8 mouse cellular contexts compared by ENCODE assay signal in the genomic region with DNA sequence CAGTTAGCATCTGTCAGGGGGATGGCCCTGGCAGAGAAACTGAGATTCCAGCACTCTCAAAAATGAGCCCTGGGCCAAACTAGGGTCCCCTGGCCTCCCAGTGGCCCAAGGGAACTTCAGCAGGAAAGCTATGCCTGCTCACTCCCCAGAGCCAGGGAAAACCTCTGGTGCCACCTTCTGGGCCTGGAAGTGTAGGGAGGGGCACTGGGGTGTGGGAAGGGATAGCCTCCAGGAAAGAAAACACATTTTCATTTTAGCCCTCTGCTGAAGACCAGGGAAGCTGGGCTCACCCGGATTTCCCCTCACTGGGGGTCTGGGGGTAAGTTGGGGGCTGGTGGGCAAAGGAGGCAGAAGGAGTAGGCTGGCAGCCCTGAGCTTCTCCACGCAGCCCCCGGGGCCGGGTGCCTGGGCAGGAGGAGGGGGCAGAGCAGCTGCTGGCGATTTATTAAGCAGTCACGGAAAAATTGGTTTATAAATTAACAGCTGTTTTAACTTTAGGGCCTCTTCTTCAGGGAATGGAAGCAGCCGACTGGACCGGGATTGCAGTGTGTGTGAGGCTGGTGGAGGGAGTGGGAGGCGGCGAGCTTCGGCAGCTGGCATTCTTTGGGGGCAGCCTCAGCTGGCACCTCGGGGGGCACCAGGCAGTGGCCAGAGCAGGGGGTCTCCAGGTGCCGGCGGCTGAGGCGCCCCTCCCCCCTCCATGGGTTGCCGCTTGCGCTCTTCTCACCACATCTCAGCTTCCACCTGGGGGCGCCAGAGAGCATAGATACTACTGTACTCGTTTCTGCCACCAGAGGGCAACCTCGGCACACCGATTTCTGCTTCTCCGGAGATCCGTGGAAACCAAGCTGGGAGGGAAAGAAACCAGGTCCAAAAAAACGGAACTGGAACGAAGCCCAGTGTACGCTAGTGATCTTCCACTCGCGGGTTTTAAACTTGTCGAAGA. TPM values are rescaled to one million over a fixed set of nuclear protein-coding genes. Genes with fewer than 3 reads are reported as not detected.
A peak's percentile ranks its signal among the peaks of the same experiment; 100 is the strongest.
DNase-seq lines count a peak whose midpoint lies in the region; ATAC-seq lines count a peak whose summit lies in the region.

No protein-coding gene starts in this region.

- peak overlapping the region; percentile 48 for H3K4me2 ChIP-seq in hindbrain, embryonic 12.5 days (replicated peaks)

- peaks cover 35% of the 10 kb centered on the region for H3K4me1 ChIP-seq in hindbrain, embryonic 12.5 days

- peak overlapping the region; percentile 5; the same call in 1 of the 2 replicates for H3K9ac ChIP-seq in hindbrain, embryonic 12.5 days

- H3K27ac ChIP-seq in hindbrain, embryonic 12.5 days: peak overlapping the region; percentile 23; the same call in 1 of the 2 replicates

- peaks cover 91% of the 10 kb centered on the region for H3K27me3 ChIP-seq in hindbrain, embryonic 12.5 days

- H3K4me3 ChIP-seq in hindbrain, embryonic 12.5 days: peak overlapping the region; percentile 6

- 2% methylated on average over 29 of the region's 29 CpGs for WGBS in hindbrain, embryonic 12.5 days

- peak; percentile 30; the same call in 1 of the 2 replicates for ATAC-seq in hindbrain, embryonic 12.5 days (ENCODE audit: low FRiP score)

- no peaks in the 10 kb centered on the region for H3K36me3 ChIP-seq in hindbrain, embryonic 12.5 days

- no peaks in the 10 kb centered on the region for H3K9me3 ChIP-seq in hindbrain, embryonic 12.5 days (replicated peaks)

- peak; percentile 90 for DNase-seq in MN1 (ENCODE audit: low spot score)
- DNase-seq in cerebellum, adult 9-11 months: peak; percentile 94
- DNase-seq in frontal cortex, postnatal 10 days (ENCODE audit: low spot score in 2 of 2): peak; percentile 82 to 93
- peak; percentile 97 to 100 for DNase-seq in layer of hippocampus, postnatal 14 days (ENCODE audit: low spot score in 2 of 2)
- DNase-seq in lung, postnatal 10 days: peak; percentile 94
- peak; percentile 90 for DNase-seq in ovary, postnatal 36 days (ENCODE audit: low spot score)
- DNase-seq in thymus, postnatal 25 days: peak; percentile 91

RNA-seq across cellular contexts. Expression of gene Ppp1r1b, which starts 5.9 kb away (rescaled TPM):
- 0.37 and 0.52 TPM in 2 replicates for polyA plus RNA-seq in hindbrain, embryonic 12.5 days (2016; fragmentation: Nextera tagmentation; extraction: Ambion mirVana)
- total RNA-seq in layer of hippocampus, postnatal 14 days (2021): 10 to 100 TPM; 33.6 to 46.7 TPM

RNA-seq across cellular contexts. Expression of gene Neurod2, which starts 12.8 kb away (rescaled TPM):
- 7.2 and 10.2 TPM in 2 replicates for polyA plus RNA-seq in hindbrain, embryonic 12.5 days (2016; fragmentation: Nextera tagmentation; extraction: Ambion mirVana)
- total RNA-seq in layer of hippocampus, postnatal 14 days (2021): 100 to 1,000 TPM; 113 to 124 TPM

RNA-seq across cellular contexts. Expression of gene Stard3, which starts 15.9 kb away (rescaled TPM):
- polyA plus RNA-seq in hindbrain, embryonic 12.5 days (2016; fragmentation: Nextera tagmentation; extraction: Ambion mirVana): 49.0 and 50.0 TPM in 2 replicates
- total RNA-seq in layer of hippocampus, postnatal 14 days (2021): 10 to 100 TPM; 22.6 to 24.8 TPM

RNA-seq across cellular contexts. Expression of gene Tcap, which starts 41.3 kb away (rescaled TPM):
- 0.31 and 1.7 TPM in 2 replicates for polyA plus RNA-seq in hindbrain, embryonic 12.5 days (2016; fragmentation: Nextera tagmentation; extraction: Ambion mirVana)
- 1 to 10 TPM in 1 of 2 experiments, under 1 TPM in 1; 0.94 to 1.3 TPM for total RNA-seq in layer of hippocampus, postnatal 14 days (2021)

RNA-seq across cellular contexts. Expression of gene Pnmt, which starts 44.0 kb away (rescaled TPM):
- 1.0 and 1.1 TPM in 2 replicates for polyA plus RNA-seq in hindbrain, embryonic 12.5 days (2016; fragmentation: Nextera tagmentation; extraction: Ambion mirVana)
- under 1 TPM; 0.28 to 0.38 TPM for total RNA-seq in layer of hippocampus, postnatal 14 days (2021)

Comparison
In these comparisons a context has a peak if more than half of its experiments do, and no peak if none do; other contexts are left out.
1. Peak in every context shown above with its lines: DNase-seq, ATAC-seq, H3K4me3 ChIP-seq and H3K27ac ChIP-seq.